Mouse (Mus musculus) cerebellum, adult 2 months (tissue): Measurements from ENCODE around the gene Bloc1s1. TPM values are rescaled to one million over a fixed set of nuclear protein-coding genes. Genes with fewer than 3 reads are reported as not detected.

Experiments used
- DNase-seq, 2 experiments: peaks; one replicate each; pipeline ENCODE4 v3.0.0; 2021
- H3K27ac ChIP-seq: fragments of 200-500 bp; 2 replicates; pipeline ENCODE4 v1.5.1; 2012; ENCODE audit warnings: low read length, control low read depth, inconsistent platforms; ENCODE audit not compliant: insufficient read depth
- H3K27me3 ChIP-seq: fragments of 200-500 bp; 2 replicates; pipeline ENCODE4 v1.6.1; 2012; ENCODE audit warnings: inconsistent platforms, mild to moderate bottlenecking, low read length, moderate library complexity; ENCODE audit not compliant: control insufficient read depth, insufficient read depth
- H3K4me1 ChIP-seq: fragments of 200-500 bp; 2 replicates; pipeline ENCODE4 v1.6.1; 2011; ENCODE audit warnings: low read length; ENCODE audit not compliant: control insufficient read depth, insufficient read depth
- H3K4me3 ChIP-seq: fragments of 200-500 bp; replicated peaks from 2 replicates; pipeline ENCODE3; 2011; ENCODE audit warnings: mild to moderate bottlenecking, low read depth, low read length, control low read depth; ENCODE audit not compliant: insufficient read depth
- CTCF ChIP-seq: fragments of 200-500 bp; IDR thresholded peaks from 2 replicates; pipeline ENCODE4 v1.5.1; 2011; ENCODE audit warnings: low read depth, mild to moderate bottlenecking, control low read depth, low read length, moderate library complexity, borderline replicate concordance; ENCODE audit not compliant: insufficient read depth
- POLR2A ChIP-seq: fragments of 200-500 bp; IDR thresholded peaks from 2 replicates; pipeline ENCODE4 v1.6.1; 2011; ENCODE audit warnings: low read length, control low read depth, borderline replicate concordance; ENCODE audit not compliant: insufficient read depth
- WGBS: fragments of 180-500 bp; shearing (Covaris S2); methylation state at CpG from one replicate; pipeline ENCODE4 v1.1.7; 2018; 5-methylcytosine and 5-hydroxymethylcytosine counted together
- polyA plus RNA-seq: library from polyadenylated mRNA; depleted of rRNA; stranded (reverse); fragments of >200 nt; gene quantifications from 2 replicates; pipeline ENCODE4 v1.2.3, GENCODE M21; 2012

The Bloc1s1 gene
- polyA plus RNA-seq, 1 experiment = 350 TPM

DNA sequence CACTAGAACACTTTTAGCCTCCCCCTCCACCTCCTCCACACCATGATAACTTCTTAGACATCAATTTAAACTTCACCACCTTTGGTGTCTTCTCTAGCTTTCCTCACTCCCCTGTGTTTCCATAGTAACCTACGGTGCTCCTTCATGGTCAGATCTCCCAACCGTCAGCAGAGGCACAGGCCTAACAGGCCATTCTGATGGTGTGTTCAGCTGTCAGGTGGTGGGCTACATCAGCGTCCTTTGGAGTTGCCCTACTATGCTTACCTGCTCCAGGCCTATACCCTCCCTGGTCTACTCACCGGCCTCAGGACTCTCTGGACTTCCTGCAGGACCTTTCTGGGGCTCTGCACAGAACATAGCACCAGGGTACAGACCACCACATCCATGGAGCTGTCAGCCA lies 36.3 kb upstream of the Bloc1s1 start:
- no peaks in the 10 kb centered on the region for H3K27me3 ChIP-seq
- no peaks in the 10 kb centered on the region; the same call in 1 of the 2 replicates for H3K4me1 ChIP-seq
- DNase-seq = no peak
- no peak overlapping the region for H3K27ac ChIP-seq
- TF ChIP-seq POLR2A (no peak), CTCF (no peak)
- no peak overlapping the region for H3K4me3 ChIP-seq
- 63% methylated on average over 4 of the region's 4 CpGs for WGBS

DNA sequence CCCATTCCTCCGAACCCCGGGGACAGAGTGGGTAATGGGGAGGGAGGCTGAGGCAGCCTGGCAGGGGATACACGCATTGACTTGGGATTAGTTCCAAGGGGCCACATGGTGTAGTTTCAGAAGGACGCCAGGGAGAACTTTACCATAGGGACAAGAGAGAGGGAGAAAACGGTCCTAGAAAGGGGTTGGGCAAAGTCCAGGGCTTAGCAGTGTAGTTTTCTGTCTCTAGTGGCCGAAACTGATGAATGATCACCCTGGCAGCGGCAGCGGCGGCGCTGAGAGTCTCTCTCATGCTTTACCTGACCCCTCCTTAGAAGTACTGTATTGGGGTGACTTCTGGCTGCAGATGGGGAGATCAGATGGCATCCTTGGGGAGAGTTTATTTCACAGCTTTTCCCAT lies 34.5 kb upstream of the Bloc1s1 start:
- TF ChIP-seq POLR2A (no peak), CTCF (no peak)
- 56% methylated on average over 10 of the region's 10 CpGs for WGBS
- no peak overlapping the region for H3K4me3 ChIP-seq
- H3K4me1 ChIP-seq = no peaks in the 10 kb centered on the region; the same call in 1 of the 2 replicates
- no peak for DNase-seq
- no peak overlapping the region for H3K27ac ChIP-seq
- no peaks in the 10 kb centered on the region for H3K27me3 ChIP-seq

DNA sequence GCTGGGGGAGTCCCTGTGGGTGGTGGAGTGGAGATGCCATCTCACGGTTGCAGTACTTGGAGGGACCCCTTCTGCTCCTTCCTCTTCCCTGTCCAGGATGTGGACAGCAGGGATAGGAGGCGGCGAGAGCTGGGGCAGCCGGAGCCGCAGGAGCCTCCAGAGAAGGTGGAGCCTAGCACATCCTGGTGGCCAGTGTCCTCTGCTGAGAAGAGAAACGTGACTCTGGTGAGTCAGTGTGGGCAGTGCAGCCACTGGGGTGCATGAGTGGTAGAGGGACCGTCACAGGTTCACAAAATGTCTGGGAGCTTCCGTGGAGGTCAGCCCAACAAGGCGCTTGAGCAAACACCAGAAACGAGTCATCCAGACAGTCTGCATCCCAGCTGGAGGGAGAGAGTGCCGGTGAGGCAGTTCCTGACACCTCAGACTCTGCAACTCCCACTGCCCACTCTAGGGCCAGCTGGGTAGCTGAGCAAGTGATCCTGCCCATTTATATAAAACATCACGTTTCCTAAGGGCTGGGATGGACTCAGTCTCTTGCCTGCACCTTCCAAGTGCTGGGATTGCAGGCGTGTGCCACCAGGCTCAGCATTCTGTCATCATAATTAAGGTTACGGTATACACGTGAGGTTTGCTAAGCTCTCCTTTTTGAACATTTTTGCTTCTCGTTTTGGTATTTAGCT lies 26.5 kb upstream of the Bloc1s1 start:
- Histone ChIP-seq H3K27ac (no peak overlapping the region), H3K27me3 (no peaks in the 10 kb centered on the region), H3K4me3 (no peak overlapping the region), H3K4me1 (no peaks in the 10 kb centered on the region)
- DNase-seq = no peak
- WGBS = 67% methylated on average over 16 of the region's 16 CpGs
- TF ChIP-seq CTCF (no peak), POLR2A (no peak)

DNA sequence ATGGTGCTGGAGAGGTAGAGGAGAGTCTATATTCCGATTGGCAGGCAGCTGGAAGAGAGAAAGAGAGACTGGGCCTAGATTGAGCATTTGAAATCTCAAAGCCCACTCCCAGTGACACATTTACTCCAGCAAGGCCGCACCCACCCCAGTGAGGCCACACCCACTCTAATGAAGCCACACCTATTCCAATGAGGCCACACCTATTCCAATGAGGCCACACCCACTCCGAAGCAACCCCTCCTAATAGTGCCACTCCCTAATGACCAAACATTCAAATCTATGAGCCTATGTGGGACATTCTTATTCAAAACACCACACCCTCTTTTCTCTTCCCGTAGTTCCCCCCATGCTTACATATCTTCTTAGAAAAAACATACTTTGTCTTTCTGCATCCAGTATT lies 23.7 kb upstream of the Bloc1s1 start:
- WGBS = 96% methylated on average over 4 of the region's 4 CpGs

DNA sequence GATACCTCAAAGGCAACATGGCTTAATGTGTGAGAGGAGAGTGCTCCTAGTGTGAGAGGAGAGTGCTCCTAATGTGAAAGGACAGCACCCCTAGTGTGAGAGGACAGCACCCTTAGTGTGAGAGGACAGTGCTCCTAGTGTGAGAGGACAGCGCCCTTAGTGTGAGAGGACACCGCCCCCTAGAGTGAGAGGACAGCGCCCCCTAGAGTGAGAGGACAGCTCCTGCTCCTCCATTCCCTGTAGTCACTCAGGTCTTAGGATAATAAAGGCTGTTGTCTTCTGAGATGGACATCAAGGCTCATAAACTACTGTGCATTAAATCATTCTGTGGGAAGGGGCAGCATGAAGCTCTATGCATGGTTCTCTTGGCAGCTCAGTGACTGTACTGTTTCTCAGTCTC lies 21.8 kb upstream of the Bloc1s1 start:
- no peak overlapping the region for H3K27ac ChIP-seq
- H3K27me3 ChIP-seq = no peaks in the 10 kb centered on the region
- no peaks in the 10 kb centered on the region for H3K4me1 ChIP-seq
- DNase-seq = peak; percentile 50 to 58
- H3K4me3 ChIP-seq = no peak overlapping the region
- WGBS = 12% methylated on average over 3 of the region's 3 CpGs
- TF ChIP-seq POLR2A = no peak
- TF ChIP-seq CTCF = peak; percentile 76

More for the DNA sequence above, 23.7 kb upstream of the Bloc1s1 start:
- Histone ChIP-seq H3K27me3 (no peaks in the 10 kb centered on the region), H3K27ac (no peak overlapping the region), H3K4me1 (no peaks in the 10 kb centered on the region), H3K4me3 (no peak overlapping the region)
- no peak for DNase-seq
- TF ChIP-seq POLR2A (no peak), CTCF (no peak)

DNA sequence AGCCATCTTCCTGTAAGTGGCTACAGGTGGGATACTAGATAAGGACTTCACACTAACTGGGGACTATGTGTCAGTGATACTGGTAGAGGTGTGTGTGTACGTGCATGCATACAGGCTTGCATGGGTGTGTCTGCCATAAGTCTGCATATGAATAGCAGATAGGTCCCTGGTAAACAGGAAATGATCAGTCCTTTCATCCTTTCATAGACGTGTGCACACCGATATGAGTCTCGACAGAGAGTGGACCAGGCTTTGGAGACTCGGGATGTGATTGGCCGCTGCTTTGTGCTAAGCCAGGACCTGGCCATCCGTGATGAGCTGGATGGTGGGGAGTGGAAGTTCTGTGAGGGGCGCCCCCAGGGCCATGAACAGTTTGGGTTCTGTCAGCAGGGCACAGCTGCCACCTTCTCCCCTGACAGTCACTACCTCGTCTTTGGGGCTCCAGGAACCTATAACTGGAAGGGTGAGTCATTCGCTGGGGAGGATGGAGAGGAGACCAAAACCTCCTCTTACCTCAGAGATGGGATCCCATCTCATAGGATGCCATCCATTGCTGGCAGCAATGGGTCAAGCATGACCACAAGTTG lies 16.7 kb upstream of the Bloc1s1 start:
- peaks cover 21% of the 10 kb centered on the region for H3K4me1 ChIP-seq
- DNase-seq = no peak
- no peaks in the 10 kb centered on the region for H3K27me3 ChIP-seq
- whole genome bisulfite sequencing = 78% methylated on average over 10 of the region's 10 CpGs
- H3K27ac ChIP-seq = no peak overlapping the region
- no peak overlapping the region for H3K4me3 ChIP-seq
- TF ChIP-seq POLR2A = no peak
- no peak for TF ChIP-seq CTCF

DNA sequence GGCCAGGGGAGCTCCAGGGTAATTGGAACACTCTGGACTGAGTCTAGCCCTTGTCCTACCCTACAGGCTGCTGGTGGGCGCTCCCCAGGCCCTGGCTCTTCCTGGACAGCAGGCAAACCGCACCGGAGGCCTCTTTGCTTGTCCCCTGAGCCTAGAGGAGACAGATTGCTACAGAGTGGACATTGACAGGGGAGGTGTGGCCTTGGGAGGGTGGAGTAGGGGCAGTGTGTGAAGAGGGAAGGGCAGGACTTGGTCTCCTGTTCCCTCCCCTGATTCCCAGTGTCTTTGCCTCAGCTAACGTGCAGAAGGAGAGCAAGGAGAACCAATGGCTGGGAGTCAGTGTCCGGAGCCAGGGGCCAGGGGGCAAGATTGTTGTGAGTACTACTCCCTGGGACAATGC lies 15.1 kb upstream of the Bloc1s1 start:
- Histone ChIP-seq H3K27me3 (no peaks in the 10 kb centered on the region), H3K4me3 (peak overlapping the region; percentile 4), H3K4me1 (peaks cover 21% of the 10 kb centered on the region), H3K27ac (peak overlapping the region; percentile 52)
- 21% methylated on average over 5 of the region's 5 CpGs for WGBS
- TF ChIP-seq POLR2A (no peak), CTCF (no peak)
- peak; percentile 37 to 38 for DNase-seq

DNA sequence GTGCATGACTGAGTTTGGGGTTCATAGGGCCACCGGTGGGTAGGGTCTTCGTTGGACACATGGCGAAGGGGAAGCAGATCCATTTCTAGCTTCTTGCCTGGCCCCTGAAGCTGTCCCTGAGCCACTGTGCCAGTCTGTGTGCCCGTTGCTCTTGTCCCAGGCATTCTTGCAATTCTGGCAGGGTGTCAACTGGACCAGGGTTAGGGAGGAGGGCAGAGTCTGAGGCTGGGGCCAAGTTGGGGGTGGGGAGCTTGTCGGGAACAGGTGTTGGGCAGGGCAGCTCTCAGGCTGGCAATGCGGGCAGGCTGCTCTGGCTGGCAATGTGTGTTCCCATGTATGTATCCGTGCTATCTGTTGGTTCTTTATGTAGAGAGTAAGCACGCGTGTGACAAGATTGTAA lies 14.6 kb upstream of the Bloc1s1 start:
- DNase-seq = peak; percentile 91 to 96
- H3K4me3 ChIP-seq = peak overlapping the region; percentile 30
- WGBS = 7% methylated on average over 9 of the region's 9 CpGs
- no peaks in the 10 kb centered on the region for H3K27me3 ChIP-seq
- H3K4me1 ChIP-seq = peaks cover 21% of the 10 kb centered on the region
- no peak for TF ChIP-seq CTCF
- TF ChIP-seq POLR2A = peak; percentile 27; the same call in 1 of the 2 replicates
- peak overlapping the region; percentile 85 for H3K27ac ChIP-seq
